Comparison of ENCODE assay signal across 9 mouse cellular contexts in the genomic region with DNA sequence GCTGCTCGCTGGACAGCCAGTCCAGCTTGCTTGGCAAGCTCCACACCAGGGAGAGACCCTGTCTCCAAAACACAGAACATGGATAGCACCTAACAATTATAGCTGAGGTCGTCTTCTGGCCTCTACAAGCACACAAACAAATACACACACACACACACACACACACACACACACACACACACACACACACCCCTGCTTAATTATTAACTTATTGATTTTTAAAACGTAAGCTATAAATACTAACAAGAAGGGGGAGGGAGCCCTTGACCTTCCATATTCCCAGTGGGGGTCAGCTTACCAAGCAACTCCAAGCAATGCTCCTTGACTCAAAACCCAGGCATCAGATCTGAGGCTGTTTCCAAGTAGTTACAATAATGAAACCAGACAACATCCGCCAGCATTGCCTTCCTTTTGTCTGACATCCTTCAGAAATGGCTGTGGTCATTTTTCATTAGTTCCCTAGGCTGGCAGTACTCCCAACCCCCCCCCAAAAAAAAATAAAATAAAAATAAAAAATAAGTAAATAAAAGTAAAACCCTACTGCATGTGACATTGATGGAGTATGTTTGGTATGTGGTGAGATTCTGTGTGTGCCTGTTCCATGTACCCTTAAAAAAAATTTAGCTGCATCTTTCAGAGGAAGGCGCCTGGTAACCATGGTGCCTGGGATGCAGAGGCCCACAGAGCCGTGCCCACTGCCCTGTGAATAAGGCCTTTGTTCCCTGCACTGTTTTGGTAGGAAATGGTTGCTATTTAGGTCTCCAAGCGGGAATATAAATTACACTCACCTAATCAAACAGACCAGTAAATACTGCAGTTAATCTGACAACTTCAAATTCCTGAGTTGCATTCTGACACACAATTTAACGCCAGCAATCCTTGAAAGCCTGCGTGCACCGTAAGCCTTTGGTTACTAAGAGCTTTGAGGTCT.
DNase-seq lines count a peak whose midpoint lies in the region; ATAC-seq and TF ChIP-seq lines count a peak whose summit lies in the region.
"Had no signal": no experiment of that assay in that cellular context is flagged by ENCODE, and none has a peak within 500 bp of the region (broad histone marks: within the 10 kb centered on the region; RNA-seq: fewer than 3 reads in every experiment).

No protein-coding gene starts in this region.

- 0 out of 2 replicates have a peak, but pooled peaks have one; percentile 25 for ATAC-seq in intestine, postnatal 0 days
- ATAC-seq in intestine, embryonic 16.5 days, result no peak
- ATAC-seq in forebrain, embryonic 11.5 days (replicated peaks; ENCODE audit: low FRiP score), result peak; percentile 75
- ATAC-seq in limb, embryonic 11.5 days (ENCODE audit: insufficient number of reproducible peaks, low FRiP score, low TSS enrichment, low read depth), result peak; percentile 72; the same call in 1 of the 2 replicates
- peak; percentile 81 for ATAC-seq in neural tube, embryonic 12.5 days (ENCODE audit: low FRiP score, low read depth)
- no peak for ATAC-seq in frontal cortex, adult (ENCODE audit: low TSS enrichment)

- TF ChIP-seq CTCF in intestine, postnatal 0 days (IDR thresholded peaks at IDR 0.05; ENCODE audit: low read depth), result no peak
- no peak for TF ChIP-seq CTCF in gastrocnemius, adult 2 months (IDR thresholded peaks at IDR 0.05)

- H3K36me3 ChIP-seq in intestine, postnatal 0 days (ENCODE audit: control insufficient read depth, insufficient read depth), result no peaks in the 10 kb centered on the region
- no peaks in the 10 kb centered on the region for H3K36me3 ChIP-seq in intestine, embryonic 16.5 days (ENCODE audit: control insufficient read depth, insufficient read depth, low read length)
- H3K36me3 ChIP-seq in forebrain, embryonic 11.5 days (ENCODE audit: control insufficient read depth, insufficient read depth, low read length), result no peaks in the 10 kb centered on the region
- no peaks in the 10 kb centered on the region for H3K36me3 ChIP-seq in limb, embryonic 11.5 days (ENCODE audit: control insufficient read depth, insufficient read depth, low read length)
- H3K36me3 ChIP-seq in neural tube, embryonic 12.5 days, result no peaks in the 10 kb centered on the region

- H3K4me2 ChIP-seq in intestine, postnatal 0 days (replicated peaks; ENCODE audit: low read depth), result no peak overlapping the region
- no peak overlapping the region for H3K4me2 ChIP-seq in intestine, embryonic 16.5 days (ENCODE audit: low read depth, low read length)
- no peak overlapping the region for H3K4me2 ChIP-seq in forebrain, embryonic 11.5 days (ENCODE audit: low read depth, low read length, severe bottlenecking)
- no peak overlapping the region for H3K4me2 ChIP-seq in limb, embryonic 11.5 days (ENCODE audit: low read depth, severe bottlenecking)
- H3K4me2 ChIP-seq in neural tube, embryonic 12.5 days (replicated peaks), result peak overlapping the region; percentile 43

- H3K4me1 ChIP-seq in intestine, postnatal 0 days (replicated peaks; ENCODE audit: control insufficient read depth, insufficient read depth, low read length), result 0 out of 2 replicates have a peak, but pooled peaks cover 2% of the 10 kb centered on the region
- H3K4me1 ChIP-seq in intestine, embryonic 16.5 days (ENCODE audit: control insufficient read depth, insufficient read depth, low read length), result no peaks in the 10 kb centered on the region
- H3K4me1 ChIP-seq in forebrain, embryonic 11.5 days (replicated peaks; ENCODE audit: control insufficient read depth, insufficient read depth, low read length), result no peaks in the 10 kb centered on the region; the same call in none of the 2 replicates
- peaks cover 10% of the 10 kb centered on the region; the same call in 1 of the 2 replicates for H3K4me1 ChIP-seq in limb, embryonic 11.5 days (ENCODE audit: control insufficient read depth, insufficient read depth, low read length)
- H3K4me1 ChIP-seq in neural tube, embryonic 12.5 days, result peaks cover 18% of the 10 kb centered on the region
- H3K4me1 ChIP-seq: megakaryocyte, embryonic 14.5 days had no signal

- 48% methylated on average over 10 of the region's 10 CpGs for WGBS in intestine, postnatal 0 days
- WGBS in intestine, embryonic 16.5 days, result 48% methylated on average over 10 of the region's 10 CpGs
- WGBS in forebrain, embryonic 11.5 days, result 34% methylated on average over 10 of the region's 10 CpGs
- WGBS in limb, embryonic 11.5 days, result 34% methylated on average over 10 of the region's 10 CpGs
- 19% methylated on average over 10 of the region's 10 CpGs for WGBS in neural tube, embryonic 12.5 days

- intact Hi-C loops in gastrocnemius, adult 2 months (cut with DNase I), result no loop called here

- H3K9me3 ChIP-seq in intestine, postnatal 0 days (ENCODE audit: control insufficient read depth), result no peaks in the 10 kb centered on the region
- no peaks in the 10 kb centered on the region for H3K9me3 ChIP-seq in intestine, embryonic 16.5 days (ENCODE audit: control insufficient read depth, low read length)
- H3K9me3 ChIP-seq in forebrain, embryonic 11.5 days (ENCODE audit: control insufficient read depth, low read length), result no peaks in the 10 kb centered on the region
- no peaks in the 10 kb centered on the region for H3K9me3 ChIP-seq in limb, embryonic 11.5 days (ENCODE audit: control insufficient read depth, low read length)
- H3K9me3 ChIP-seq in neural tube, embryonic 12.5 days, result no peaks in the 10 kb centered on the region
- H3K9me3 ChIP-seq: megakaryocyte, embryonic 14.5 days had no signal

- no peak overlapping the region for H3K4me3 ChIP-seq in intestine, postnatal 0 days (ENCODE audit: low read depth, low read length)
- no peak overlapping the region for H3K4me3 ChIP-seq in intestine, embryonic 16.5 days (ENCODE audit: low read length)
- H3K4me3 ChIP-seq in forebrain, embryonic 11.5 days (ENCODE audit: low read depth, low read length), result no peak overlapping the region
- no peak overlapping the region for H3K4me3 ChIP-seq in limb, embryonic 11.5 days (ENCODE audit: low read depth, low read length)
- H3K4me3 ChIP-seq in neural tube, embryonic 12.5 days, result no peak overlapping the region
- no peak overlapping the region for H3K4me3 ChIP-seq in gastrocnemius, adult 2 months
- H3K4me3 ChIP-seq: megakaryocyte, embryonic 14.5 days had no signal

- DNase-seq in forebrain, embryonic 11.5 days (ENCODE audit: low spot score), result peak; percentile 70
- peak; percentile 76 for DNase-seq in limb, embryonic 11.5 days (ENCODE audit: low spot score)
- DNase-seq in gastrocnemius, adult 2 months, result no peak
- DNase-seq in layer of hippocampus, postnatal 25 days (ENCODE audit: extremely low spot score in 1 of 2, low spot score in 1 of 2), result no peak

- H3K27me3 ChIP-seq in intestine, postnatal 0 days (replicated peaks; ENCODE audit: control insufficient read depth, insufficient read depth, low read length), result no peaks in the 10 kb centered on the region
- H3K27me3 ChIP-seq in intestine, embryonic 16.5 days (replicated peaks; ENCODE audit: control insufficient read depth, insufficient read depth, low read length), result no peaks in the 10 kb centered on the region
- H3K27me3 ChIP-seq in forebrain, embryonic 11.5 days (ENCODE audit: control insufficient read depth, insufficient read depth, low read length), result no peaks in the 10 kb centered on the region
- H3K27me3 ChIP-seq in limb, embryonic 11.5 days (ENCODE audit: control insufficient read depth, insufficient read depth, low read length), result no peaks in the 10 kb centered on the region
- no peaks in the 10 kb centered on the region for H3K27me3 ChIP-seq in neural tube, embryonic 12.5 days (replicated peaks)
- H3K27me3 ChIP-seq: megakaryocyte, embryonic 14.5 days had no signal

- no peak overlapping the region for H3K27ac ChIP-seq in intestine, postnatal 0 days (ENCODE audit: low read depth, low read length)
- H3K27ac ChIP-seq in intestine, embryonic 16.5 days (ENCODE audit: low read length), result no peak overlapping the region
- H3K27ac ChIP-seq in forebrain, embryonic 11.5 days (ENCODE audit: low read depth, low read length), result peak overlapping the region; percentile 31; the same call in 1 of the 2 replicates
- H3K27ac ChIP-seq in limb, embryonic 11.5 days (replicated peaks; ENCODE audit: low read depth, low read length), result peak overlapping the region; percentile 80
- no peak overlapping the region for H3K27ac ChIP-seq in neural tube, embryonic 12.5 days
- no peak overlapping the region for H3K27ac ChIP-seq in gastrocnemius, adult 2 months

- H3K9ac ChIP-seq in intestine, postnatal 0 days (ENCODE audit: low read depth, low read length), result no peak overlapping the region
- H3K9ac ChIP-seq in intestine, embryonic 16.5 days (ENCODE audit: low read depth, low read length), result no peak overlapping the region
- H3K9ac ChIP-seq in forebrain, embryonic 11.5 days (ENCODE audit: low read length), result no peak overlapping the region
- no peak overlapping the region for H3K9ac ChIP-seq in limb, embryonic 11.5 days (ENCODE audit: low read length)
- H3K9ac ChIP-seq in neural tube, embryonic 12.5 days, result no peak overlapping the region

Comparison
In these comparisons a context has a peak if more than half of its experiments do, and no peak if none do; other contexts are left out.
1. ATAC-seq: peak in intestine, postnatal 0 days (single experiment), forebrain, embryonic 11.5 days (single experiment), limb, embryonic 11.5 days (single experiment) and neural tube, embryonic 12.5 days (single experiment); none in intestine, embryonic 16.5 days (single experiment) and frontal cortex, adult (single experiment).
2. H3K27ac ChIP-seq: peak in forebrain, embryonic 11.5 days (single experiment) and limb, embryonic 11.5 days (single experiment); none in intestine, postnatal 0 days (single experiment), intestine, embryonic 16.5 days (single experiment), neural tube, embryonic 12.5 days (single experiment) and gastrocnemius, adult 2 months (single experiment).
3. DNase-seq: peak in forebrain, embryonic 11.5 days (single experiment) and limb, embryonic 11.5 days (single experiment); none in gastrocnemius, adult 2 months (single experiment) and layer of hippocampus, postnatal 25 days (0 of 2).